Mouse (Mus musculus): Measurements from ENCODE around the gene Schip1.

- no peak for TF ChIP-seq GATA1 (IDR thresholded peaks at IDR 0.05; ENCODE audit: low read length)
- no peak for TF ChIP-seq TAL1 (IDR thresholded peaks at IDR 0.05; ENCODE audit: low read length)
Measured at GRCm38 (mm10) chr3:68604467-68604866, 539.9 kb downstream of the Schip1 start.
